Mouse (Mus musculus): Measurements from ENCODE around the gene Phf13. TPM values are rescaled to one million over a fixed set of nuclear protein-coding genes. Genes with fewer than 3 reads are reported as not detected.

Phf13 gene
- polyA plus RNA-seq, 1 experiment from 2014 or later = 32.1 TPM

- no peak for ATAC-seq (replicated peaks; ENCODE audit: low FRiP score)
- H3K4me1 ChIP-seq = peaks cover 48% of the 10 kb centered on the region
- H3K9ac ChIP-seq = peak overlapping the region; percentile 31; the same call in 1 of the 2 replicates
- H3K27me3 ChIP-seq = no peaks in the 10 kb centered on the region
- no peak overlapping the region for H3K27ac ChIP-seq
- no peaks in the 10 kb centered on the region for H3K9me3 ChIP-seq (replicated peaks)
- peaks cover 24% of the 10 kb centered on the region for H3K36me3 ChIP-seq
- H3K4me2 ChIP-seq = peak overlapping the region; percentile 89
- 57% methylated on average over 15 of the region's 15 CpGs for WGBS
- peak overlapping the region; percentile 76 for H3K4me3 ChIP-seq (replicated peaks)
Measured at GRCm38 (mm10) chr4:152028456-152028855, 32.4 kb upstream of the Phf13 start.

- Histone ChIP-seq H3K36me3 (peaks cover 34% of the 10 kb centered on the region), H3K9me3 (replicated peaks) (no peaks in the 10 kb centered on the region), H3K27me3 (no peaks in the 10 kb centered on the region), H3K4me3 (replicated peaks) (peak within 1 kb of the TSS; percentile 76), H3K4me2 (peak within 1 kb of the TSS; percentile 89), H3K4me1 (peaks cover 54% of the 10 kb centered on the region), H3K9ac (peak within 1 kb of the TSS; percentile 80), H3K27ac (peak within 1 kb of the TSS; percentile 85)
- peak; percentile 98 for ATAC-seq (replicated peaks; ENCODE audit: low FRiP score)
- under 1% methylated on average over 35 of the region's 35 CpGs for WGBS
Measured at GRCm38 (mm10) chr4:152027524-152027923, 31.5 kb upstream of the Phf13 start, which contains the start of gene Zbtb48. TSS of gene Zbtb48 (minus strand) at chr4:152027671.

- peak; percentile 67 for ATAC-seq (replicated peaks; ENCODE audit: low FRiP score)
- H3K4me3 ChIP-seq (replicated peaks) = peak overlapping the region; percentile 76
- H3K36me3 ChIP-seq = peaks cover 40% of the 10 kb centered on the region
- peak overlapping the region; percentile 89 for H3K4me2 ChIP-seq
- peaks cover 55% of the 10 kb centered on the region for H3K4me1 ChIP-seq
- peak overlapping the region; percentile 85 for H3K27ac ChIP-seq
- H3K9me3 ChIP-seq (replicated peaks) = no peaks in the 10 kb centered on the region
- H3K27me3 ChIP-seq = no peaks in the 10 kb centered on the region
- 3% methylated on average over 40 of the region's 41 CpGs for WGBS
- H3K9ac ChIP-seq = peak overlapping the region; percentile 80
Measured at GRCm38 (mm10) chr4:152026751-152027508, 30.9 kb upstream of the Phf13 start.

DNA sequence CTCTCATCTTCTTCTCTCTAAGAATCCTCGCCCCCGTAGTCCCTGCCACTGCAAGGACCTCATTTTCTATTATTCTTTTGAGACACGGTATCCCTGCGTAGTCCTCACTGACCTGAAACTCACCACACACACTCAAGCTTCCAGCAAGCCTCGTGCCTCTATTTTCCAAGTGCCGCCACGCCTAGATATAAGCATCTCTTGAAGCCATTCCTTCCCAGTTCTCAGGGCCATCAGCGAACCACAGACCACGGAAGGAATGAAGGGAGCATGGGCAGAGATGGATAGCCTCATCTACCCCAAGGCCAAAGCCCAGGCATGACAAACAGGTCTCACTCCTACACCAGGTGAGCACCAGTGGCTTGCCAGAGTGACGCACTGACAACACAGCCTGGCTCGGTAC, 28.5 kb upstream of the Phf13 start:
- no peaks in the 10 kb centered on the region for H3K9me3 ChIP-seq (replicated peaks)
- H3K4me3 ChIP-seq (replicated peaks) = no peak overlapping the region
- no peaks in the 10 kb centered on the region for H3K27me3 ChIP-seq
- WGBS = 93% methylated on average over 11 of the region's 11 CpGs
- peaks cover 50% of the 10 kb centered on the region for H3K4me1 ChIP-seq
- peaks cover 64% of the 10 kb centered on the region for H3K36me3 ChIP-seq
- H3K9ac ChIP-seq = no peak overlapping the region
- no peak overlapping the region for H3K4me2 ChIP-seq
- ATAC-seq (replicated peaks; ENCODE audit: low FRiP score) = no peak
- H3K27ac ChIP-seq = no peak overlapping the region

DNA sequence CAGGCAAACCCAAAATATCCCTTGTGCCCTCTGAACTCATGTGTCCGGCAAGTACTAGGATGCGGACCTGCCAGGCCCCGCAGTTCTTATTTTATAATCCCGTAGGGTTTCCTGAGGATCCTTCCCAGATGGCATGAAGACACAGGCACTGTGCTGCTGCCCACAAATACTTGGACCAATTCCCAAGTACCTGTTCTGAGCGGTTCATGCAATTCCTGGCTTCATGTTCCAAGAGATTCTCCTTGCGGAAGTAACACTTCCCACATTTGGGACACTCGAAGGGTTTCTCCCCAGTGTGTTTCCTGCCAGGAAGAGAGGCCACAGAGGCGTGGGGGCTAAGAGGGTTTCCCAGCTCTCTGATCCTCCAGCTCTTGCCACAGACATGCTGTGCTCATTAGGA, 26.4 kb upstream of the Phf13 start:
- H3K4me2 ChIP-seq = no peak overlapping the region
- 89% methylated on average over 8 of the region's 8 CpGs for WGBS
- H3K27me3 ChIP-seq = no peaks in the 10 kb centered on the region
- H3K27ac ChIP-seq = no peak overlapping the region
- H3K9me3 ChIP-seq (replicated peaks) = no peaks in the 10 kb centered on the region
- no peak for ATAC-seq (replicated peaks; ENCODE audit: low FRiP score)
- peaks cover 37% of the 10 kb centered on the region for H3K4me1 ChIP-seq
- no peak overlapping the region for H3K9ac ChIP-seq
- H3K36me3 ChIP-seq = peaks cover 79% of the 10 kb centered on the region
- no peak overlapping the region for H3K4me3 ChIP-seq (replicated peaks)

DNA sequence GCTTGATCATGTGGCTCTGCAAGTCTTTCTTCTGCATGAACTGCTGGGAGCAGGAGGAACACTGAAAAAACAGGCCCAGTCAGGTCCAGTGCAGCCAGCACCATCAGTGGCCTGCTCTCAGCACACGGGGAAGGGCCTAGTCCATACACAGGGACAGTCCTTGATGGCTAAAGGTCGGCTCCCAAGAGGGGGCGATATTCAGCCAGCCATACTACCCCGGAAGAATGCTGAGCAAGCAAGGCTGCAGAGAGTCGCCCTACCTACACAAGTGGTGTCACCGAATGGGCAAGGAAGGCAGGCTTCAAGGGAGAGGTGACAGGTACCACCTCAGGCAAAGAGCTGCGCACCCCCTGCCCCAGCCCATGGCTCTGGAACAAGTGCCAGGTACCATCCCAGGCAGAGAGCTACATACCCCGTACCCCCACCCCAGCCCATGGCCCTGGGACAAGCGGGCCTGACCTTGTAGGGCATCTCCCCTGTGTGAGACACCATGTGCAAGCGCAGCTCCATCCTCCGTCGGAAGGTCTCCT, 25.6 kb upstream of the Phf13 start:
- WGBS = 81% methylated on average over 12 of the region's 12 CpGs
- no peaks in the 10 kb centered on the region for H3K9me3 ChIP-seq (replicated peaks)
- no peak for ATAC-seq (replicated peaks; ENCODE audit: low FRiP score)
- no peaks in the 10 kb centered on the region for H3K27me3 ChIP-seq
- no peak overlapping the region for H3K4me3 ChIP-seq (replicated peaks)
- no peak overlapping the region for H3K27ac ChIP-seq
- no peak overlapping the region for H3K9ac ChIP-seq
- peaks cover 82% of the 10 kb centered on the region for H3K36me3 ChIP-seq
- no peak overlapping the region for H3K4me2 ChIP-seq
- peaks cover 33% of the 10 kb centered on the region for H3K4me1 ChIP-seq

- Histone ChIP-seq H3K4me3 (replicated peaks) (no peak overlapping the region), H3K4me1 (peaks cover 17% of the 10 kb centered on the region), H3K36me3 (peaks cover 90% of the 10 kb centered on the region), H3K27ac (no peak overlapping the region), H3K9ac (no peak overlapping the region), H3K4me2 (no peak overlapping the region), H3K9me3 (replicated peaks) (no peaks in the 10 kb centered on the region), H3K27me3 (no peaks in the 10 kb centered on the region)
- 91% methylated on average over 21 of the region's 21 CpGs for WGBS
- no peak for ATAC-seq (replicated peaks; ENCODE audit: low FRiP score)
Measured at GRCm38 (mm10) chr4:152020024-152020423, 24.0 kb upstream of the Phf13 start.

- Histone ChIP-seq H3K27me3 (no peaks in the 10 kb centered on the region), H3K4me3 (replicated peaks) (no peak overlapping the region), H3K4me1 (peaks cover 9% of the 10 kb centered on the region; the same call in 1 of the 2 replicates), H3K27ac (no peak overlapping the region), H3K9ac (no peak overlapping the region), H3K36me3 (peaks cover 90% of the 10 kb centered on the region), H3K4me2 (no peak overlapping the region), H3K9me3 (replicated peaks) (no peaks in the 10 kb centered on the region)
- ATAC-seq (replicated peaks; ENCODE audit: low FRiP score) = no peak
- WGBS = 86% methylated on average over 6 of the region's 6 CpGs
Measured at GRCm38 (mm10) chr4:152019073-152019472, 23.0 kb upstream of the Phf13 start.

DNA sequence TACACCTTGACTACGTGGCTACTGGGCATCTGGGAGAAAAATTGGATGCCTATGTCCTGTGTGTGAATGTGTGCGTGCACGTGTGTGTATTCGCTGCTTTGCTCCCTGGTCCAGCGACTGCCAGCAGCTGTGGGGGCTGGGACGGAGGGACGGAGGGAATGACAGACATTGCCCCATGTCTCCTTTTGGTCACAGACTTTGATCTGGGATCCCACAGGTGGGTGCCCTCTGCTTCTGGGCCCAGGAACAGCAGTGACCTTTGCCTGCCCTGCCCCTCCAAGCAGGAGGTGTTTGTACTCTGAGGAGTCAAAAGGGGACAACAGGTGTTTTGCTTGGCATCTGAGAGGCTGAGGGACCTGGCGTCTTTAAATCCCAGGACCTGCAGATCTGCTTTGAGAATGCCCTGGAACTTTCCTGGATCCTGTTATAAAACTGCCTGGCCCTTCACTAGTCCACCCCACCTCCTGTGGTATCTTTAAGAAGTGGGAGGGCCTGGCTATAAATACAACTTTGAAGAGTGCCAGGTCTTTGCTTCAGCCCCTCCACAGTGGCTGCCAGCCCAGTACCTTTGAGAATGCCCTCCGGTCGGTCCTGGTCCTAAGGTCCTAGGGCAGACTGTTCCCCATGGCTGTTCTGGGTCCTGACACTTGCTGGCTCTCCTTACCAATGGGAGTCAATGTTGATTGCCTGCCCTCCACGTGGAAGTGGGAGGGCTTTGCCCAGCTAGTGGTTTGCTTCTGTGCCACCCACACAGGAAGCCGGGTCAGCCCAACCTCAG, 17.2 kb upstream of the Phf13 start:
- H3K27me3 ChIP-seq = no peaks in the 10 kb centered on the region
- peaks cover 52% of the 10 kb centered on the region for H3K36me3 ChIP-seq
- H3K9ac ChIP-seq = no peak overlapping the region
- H3K27ac ChIP-seq = no peak overlapping the region
- 78% methylated on average over 12 of the region's 12 CpGs for WGBS
- H3K9me3 ChIP-seq (replicated peaks) = no peaks in the 10 kb centered on the region
- H3K4me1 ChIP-seq = peaks cover 37% of the 10 kb centered on the region
- no peak for ATAC-seq (replicated peaks; ENCODE audit: low FRiP score)
- no peak overlapping the region for H3K4me3 ChIP-seq (replicated peaks)
- no peak overlapping the region for H3K4me2 ChIP-seq

- no peak overlapping the region for H3K4me3 ChIP-seq (replicated peaks)
- H3K9me3 ChIP-seq (replicated peaks) = no peaks in the 10 kb centered on the region
- no peak for ATAC-seq (replicated peaks; ENCODE audit: low FRiP score)
- no peak overlapping the region for H3K4me2 ChIP-seq
- no peaks in the 10 kb centered on the region for H3K27me3 ChIP-seq
- H3K36me3 ChIP-seq = peaks cover 47% of the 10 kb centered on the region
- no peak overlapping the region for H3K27ac ChIP-seq
- WGBS = 89% methylated on average over 16 of the region's 16 CpGs
- H3K9ac ChIP-seq = no peak overlapping the region
- peaks cover 48% of the 10 kb centered on the region for H3K4me1 ChIP-seq
Measured at GRCm38 (mm10) chr4:152012109-152012508, 16.1 kb upstream of the Phf13 start.

GRCm38 (mm10) chr4:152011171-152011760, 15.2 kb upstream of the Phf13 start:
- Histone ChIP-seq H3K9me3 (replicated peaks) (no peaks in the 10 kb centered on the region), H3K27ac (no peak overlapping the region), H3K4me3 (replicated peaks) (peak overlapping the region; percentile 85), H3K4me2 (peak overlapping the region; percentile 94), H3K9ac (peak overlapping the region; percentile 67), H3K4me1 (peaks cover 55% of the 10 kb centered on the region), H3K36me3 (peaks cover 42% of the 10 kb centered on the region), H3K27me3 (no peaks in the 10 kb centered on the region)
- no peak for ATAC-seq (replicated peaks; ENCODE audit: low FRiP score)
- 81% methylated on average over 8 of the region's 8 CpGs for WGBS

Data from kidney, embryonic 15.5 days (tissue).